Mouse (Mus musculus): ENCODE results near the gene Mymx.

The Mymx gene

GRCm38 (mm10) chr17:45612008-45612407 is 10.1 kb upstream of the Mymx start:
- no peak for DNase-seq (ENCODE audit: inconsistent age in 2 of 2, low spot score in 1 of 2)

DNA sequence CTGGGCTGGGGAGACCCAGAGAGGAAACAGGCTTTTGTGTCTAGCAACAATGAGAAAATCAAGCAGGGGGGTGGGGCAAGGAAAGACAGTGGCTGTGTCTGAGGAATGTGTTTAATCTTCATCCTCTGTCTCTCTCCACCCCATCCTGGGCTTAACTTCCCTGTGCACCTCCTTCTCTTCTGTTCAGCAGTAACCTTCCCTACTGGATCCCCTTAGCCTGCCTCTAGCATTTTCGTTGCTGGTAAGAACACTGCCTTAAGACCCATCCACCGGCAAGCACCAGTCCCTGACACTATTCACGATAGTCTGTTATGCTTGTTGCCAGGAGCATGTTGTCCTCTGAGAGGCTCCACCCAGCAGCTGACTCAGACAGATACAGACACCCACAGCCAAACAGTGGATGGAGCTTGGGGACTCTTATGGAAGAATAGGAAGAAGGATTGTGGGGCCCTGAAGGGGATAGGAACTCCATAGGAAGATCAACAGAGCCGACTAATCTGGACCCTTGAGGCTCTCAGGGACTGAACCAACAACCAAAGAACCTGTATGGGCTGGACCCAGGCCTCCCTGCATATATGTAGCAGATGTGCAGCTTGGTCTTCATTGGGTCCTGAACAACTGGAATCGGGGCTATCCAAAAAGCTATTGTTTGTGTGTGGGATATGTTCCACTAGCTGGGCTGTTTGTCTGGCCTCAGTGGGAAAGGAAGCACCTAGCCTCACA is 8.4 kb upstream of the Mymx start:
- peak in 1 of 2 experiments; percentile 80 for DNase-seq (ENCODE audit: inconsistent age in 2 of 2, low spot score in 1 of 2)

DNA sequence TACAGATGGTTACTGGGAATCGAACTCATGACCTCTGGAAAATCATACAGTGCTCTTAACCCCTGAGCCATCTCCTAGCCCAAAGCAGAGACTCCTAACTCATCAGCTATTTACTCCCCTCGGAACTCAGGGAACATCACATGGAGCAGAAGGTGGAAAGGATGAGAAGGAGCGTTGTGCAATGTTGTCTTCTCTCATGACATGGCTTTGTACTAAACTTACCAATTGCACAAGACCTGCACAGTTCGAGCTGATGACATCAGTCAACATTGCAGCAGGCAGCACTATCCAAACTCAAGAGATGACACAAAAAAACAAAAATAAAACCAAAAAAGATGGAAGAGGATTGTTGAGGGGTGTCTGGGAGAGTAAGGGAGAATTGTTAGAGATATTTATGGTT is 6.5 kb upstream of the Mymx start:
- DNase-seq (ENCODE audit: inconsistent age in 2 of 2, low spot score in 1 of 2) = no peak

DNA sequence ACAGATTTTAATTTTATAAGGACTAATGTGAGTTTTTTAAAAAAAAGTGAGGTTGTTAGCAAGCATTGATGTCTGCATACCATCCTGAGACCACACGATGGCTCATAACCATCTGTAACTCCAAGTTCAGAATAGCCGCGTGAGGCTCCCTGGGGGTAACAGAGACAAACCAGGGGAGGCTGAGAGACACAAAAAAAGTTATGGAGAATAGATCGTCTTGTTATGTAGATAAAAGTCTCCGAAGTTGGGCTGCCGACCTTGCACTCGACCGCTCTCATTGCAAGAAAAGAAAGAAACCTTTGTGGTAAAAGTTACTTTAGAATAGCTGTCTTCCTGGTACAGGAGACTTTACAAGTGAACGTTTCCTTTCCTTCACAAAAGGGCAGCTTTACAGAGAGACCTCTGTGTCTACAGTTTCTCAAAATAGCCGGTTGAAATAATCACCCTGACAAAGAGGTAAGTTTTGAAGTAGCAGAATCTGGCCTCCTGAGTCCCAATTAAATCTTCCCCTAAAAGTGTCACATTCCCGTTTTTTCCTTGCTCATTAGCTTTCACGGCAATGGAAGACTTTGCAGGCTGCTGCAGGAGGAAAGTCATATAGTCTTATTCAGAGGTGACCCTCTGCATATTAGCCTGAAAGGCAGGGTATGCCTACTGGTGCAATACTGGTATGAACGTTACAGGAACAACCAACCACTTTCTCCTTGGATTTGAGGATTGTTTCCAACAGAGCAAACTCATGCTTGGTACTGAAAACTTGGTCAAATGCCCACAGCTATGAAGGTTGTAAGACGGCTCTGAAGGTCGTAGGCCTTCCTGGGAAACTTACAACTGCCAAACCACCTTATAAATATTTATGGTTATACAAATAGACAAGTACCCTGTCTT is 5.3 kb upstream of the Mymx start:
- DNase-seq (ENCODE audit: inconsistent age in 2 of 2, low spot score in 1 of 2) = no peak

- DNase-seq (ENCODE audit: inconsistent age in 2 of 2, low spot score in 1 of 2) = no peak
These were observed 1.1 kb upstream of the Mymx start for GRCm38 (mm10) chr17:45602984-45603383.

DNA sequence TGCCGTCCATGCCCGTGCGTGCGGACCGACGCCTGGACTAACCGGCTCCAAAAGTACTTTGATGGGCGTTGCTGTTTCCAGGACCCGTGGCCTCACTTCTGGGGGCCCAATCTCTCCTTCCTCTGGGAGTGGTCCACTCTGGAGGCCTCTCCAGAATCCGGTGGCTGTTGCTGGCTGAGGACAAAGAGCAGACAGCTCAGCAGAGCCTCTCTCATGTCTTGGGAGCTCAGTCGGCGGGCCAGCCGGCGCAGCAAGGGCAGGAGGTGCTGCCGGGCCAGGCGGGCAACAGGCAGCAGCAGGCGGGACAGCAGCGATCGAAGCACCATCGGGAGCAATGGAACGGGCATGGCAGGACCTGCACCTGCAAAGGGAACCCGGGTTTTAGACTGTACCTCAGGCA is 577 bp downstream of the Mymx start:
- peak in 1 of 2 experiments; percentile 43 for DNase-seq (ENCODE audit: inconsistent age in 2 of 2, low spot score in 1 of 2)

DNA sequence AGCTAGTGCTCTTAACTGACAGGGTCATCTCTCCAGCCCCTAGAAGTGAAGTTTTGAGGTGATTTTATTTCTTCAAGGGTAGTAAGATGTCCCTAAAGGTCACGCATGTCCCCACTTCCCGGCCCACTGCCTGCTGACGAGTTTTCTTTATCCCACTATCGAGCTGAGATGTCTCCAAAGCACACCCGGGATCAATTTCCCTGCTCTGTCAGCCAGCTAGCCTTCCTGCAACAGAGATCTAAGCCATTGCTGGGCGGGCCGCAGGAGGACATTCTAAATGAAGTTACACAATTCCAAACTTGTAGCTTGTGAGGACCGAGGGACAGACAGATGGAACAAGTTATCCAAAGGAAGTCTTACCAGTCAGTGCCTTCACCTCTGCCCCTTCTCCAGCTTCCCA is 1.6 kb downstream of the Mymx start:
- no peak for DNase-seq (ENCODE audit: inconsistent age in 2 of 2, low spot score in 1 of 2)

GRCm38 (mm10) chr17:45599446-45600242 is 2.3 kb downstream of the Mymx start, which contains the start of gene Slc29a1:
TSS of gene Slc29a1 (minus strand) at chr17:45599606.
- DNase-seq (ENCODE audit: inconsistent age in 2 of 2, low spot score in 1 of 2) = peak; percentile 83 to 88

- DNase-seq (ENCODE audit: inconsistent age in 2 of 2, low spot score in 1 of 2) = peak in 1 of 2 experiments; percentile 40
These were observed 3.0 kb downstream of the Mymx start for GRCm38 (mm10) chr17:45598891-45599290.

- DNase-seq (ENCODE audit: inconsistent age in 2 of 2, low spot score in 1 of 2) = peak in 1 of 2 experiments; percentile 49
These were observed 3.5 kb downstream of the Mymx start for GRCm38 (mm10) chr17:45598376-45598775.

- peak in 1 of 2 experiments; percentile 72 for DNase-seq (ENCODE audit: inconsistent age in 2 of 2, low spot score in 1 of 2)
These were observed 4.1 kb downstream of the Mymx start for GRCm38 (mm10) chr17:45597787-45598186.

DNA sequence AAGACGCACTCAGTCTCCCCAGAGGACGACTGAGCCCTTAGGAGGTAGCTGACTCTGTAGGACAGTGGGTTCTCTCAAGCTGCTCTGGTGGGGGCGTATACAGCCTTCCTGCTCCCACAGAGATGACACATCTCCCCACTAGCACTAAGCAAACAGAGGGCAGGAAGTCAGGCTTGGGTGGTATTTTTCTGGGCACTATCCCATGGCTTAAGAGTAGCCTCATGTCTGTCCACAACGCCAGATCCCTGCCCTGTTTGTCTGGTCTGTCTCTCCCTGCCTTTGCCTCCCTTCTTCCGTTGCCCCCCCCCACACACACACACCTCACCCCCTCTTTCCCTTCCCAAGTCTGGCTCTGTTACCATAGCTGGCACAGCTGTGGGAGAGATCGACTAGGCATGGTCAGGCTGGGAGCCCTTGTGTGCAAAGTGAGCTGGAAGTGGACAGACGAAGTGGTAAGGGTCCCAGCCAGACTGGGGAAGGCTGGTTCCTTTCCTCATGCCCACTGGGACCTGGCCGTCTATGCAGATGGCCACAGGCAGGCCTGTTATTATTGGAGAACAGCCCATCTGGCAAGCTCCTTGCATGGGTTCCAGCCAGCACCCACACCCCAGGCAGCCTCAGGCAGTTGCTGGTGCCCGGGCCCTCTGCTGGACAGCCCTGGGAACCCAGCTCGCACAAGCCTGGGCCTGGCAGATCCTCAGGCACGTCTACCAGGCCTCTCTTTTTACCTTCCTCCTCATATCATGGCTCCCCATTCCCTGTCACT is 5.1 kb downstream of the Mymx start:
- DNase-seq (ENCODE audit: inconsistent age in 2 of 2, low spot score in 1 of 2) = peak; percentile 88 to 95

DNA sequence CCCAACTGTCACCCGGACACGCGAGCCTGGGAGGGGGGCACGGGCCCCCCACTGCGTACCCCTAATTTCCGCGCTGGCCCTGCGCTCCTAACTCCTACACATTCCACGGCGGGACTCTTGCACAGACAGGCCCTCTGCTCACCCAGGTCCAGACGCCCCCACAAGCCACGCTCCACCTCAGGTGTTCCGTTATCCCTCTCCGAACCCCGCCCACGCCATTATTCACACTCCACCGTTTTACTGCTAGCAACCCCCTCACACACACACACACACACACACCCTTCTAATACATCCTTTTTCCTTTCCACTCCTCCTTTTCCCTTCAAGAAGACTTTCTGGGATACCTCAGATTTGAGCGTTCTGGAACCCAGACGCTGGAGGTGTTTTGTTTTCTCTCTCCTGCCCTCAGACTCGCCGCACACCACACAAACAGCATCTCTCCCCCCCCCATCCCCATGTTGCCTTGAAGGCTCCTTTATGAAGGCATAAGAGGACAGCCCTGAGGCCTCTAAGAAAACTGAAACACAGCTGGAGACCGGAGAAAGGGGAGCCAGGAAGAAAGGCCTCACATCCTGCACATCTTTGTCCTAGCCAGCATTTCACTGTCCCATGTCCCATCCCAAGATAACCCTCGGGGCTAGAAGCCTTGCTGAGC is 6.0 kb downstream of the Mymx start:
- DNase-seq (ENCODE audit: inconsistent age in 2 of 2, low spot score in 1 of 2) = no peak

DNA sequence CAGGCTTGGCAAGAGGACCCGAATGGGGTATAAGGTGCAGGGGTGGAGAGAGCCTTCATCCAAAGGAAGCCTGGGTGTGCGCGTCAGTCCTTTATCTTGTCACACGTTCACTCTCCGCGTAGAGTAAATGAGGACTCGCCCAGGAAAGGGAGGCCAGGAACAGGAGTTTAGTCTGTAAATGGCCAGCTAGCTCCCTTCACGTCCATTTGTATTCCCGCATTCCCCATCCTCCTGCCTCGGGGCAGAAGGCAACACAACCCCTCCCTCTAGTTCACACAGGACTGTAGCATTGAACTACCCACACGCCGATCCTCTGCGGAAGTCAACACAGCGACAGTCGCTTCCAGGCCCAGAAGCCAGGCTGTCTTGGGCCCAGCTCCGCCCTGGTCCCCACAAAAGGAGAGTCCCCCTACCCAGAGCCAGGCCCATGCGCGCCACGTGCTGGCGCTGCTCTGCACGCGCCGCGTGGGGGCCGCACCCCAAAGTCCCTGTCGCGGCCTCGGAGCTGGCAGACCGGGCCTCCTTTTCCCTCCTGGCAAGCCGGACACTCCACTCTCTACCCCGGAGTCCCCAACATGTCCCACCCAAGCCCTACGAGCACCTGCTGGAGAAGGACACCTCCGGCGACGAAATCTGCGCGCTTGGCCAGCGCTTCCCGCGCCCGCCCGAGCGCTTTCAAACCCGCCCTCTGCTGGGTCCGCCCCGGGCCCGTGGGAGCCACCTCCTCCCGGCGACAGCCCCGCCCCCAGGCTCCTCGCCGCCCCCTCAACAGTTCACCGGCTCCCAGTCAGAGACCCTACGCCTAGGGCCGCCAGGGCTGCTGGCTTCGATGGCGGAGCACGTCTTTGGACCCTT is 6.8 kb downstream of the Mymx start:
- peak; percentile 89 to 93 for DNase-seq (ENCODE audit: inconsistent age in 2 of 2, low spot score in 1 of 2)

- DNase-seq (ENCODE audit: inconsistent age in 2 of 2, low spot score in 1 of 2) = peak in 1 of 2 experiments; percentile 54
These were observed 7.7 kb downstream of the Mymx start for GRCm38 (mm10) chr17:45594195-45594594.

GRCm38 (mm10) chr17:45593479-45593878 is 8.4 kb downstream of the Mymx start:
- peak; percentile 47 to 68 for DNase-seq (ENCODE audit: inconsistent age in 2 of 2, low spot score in 1 of 2)

DNA sequence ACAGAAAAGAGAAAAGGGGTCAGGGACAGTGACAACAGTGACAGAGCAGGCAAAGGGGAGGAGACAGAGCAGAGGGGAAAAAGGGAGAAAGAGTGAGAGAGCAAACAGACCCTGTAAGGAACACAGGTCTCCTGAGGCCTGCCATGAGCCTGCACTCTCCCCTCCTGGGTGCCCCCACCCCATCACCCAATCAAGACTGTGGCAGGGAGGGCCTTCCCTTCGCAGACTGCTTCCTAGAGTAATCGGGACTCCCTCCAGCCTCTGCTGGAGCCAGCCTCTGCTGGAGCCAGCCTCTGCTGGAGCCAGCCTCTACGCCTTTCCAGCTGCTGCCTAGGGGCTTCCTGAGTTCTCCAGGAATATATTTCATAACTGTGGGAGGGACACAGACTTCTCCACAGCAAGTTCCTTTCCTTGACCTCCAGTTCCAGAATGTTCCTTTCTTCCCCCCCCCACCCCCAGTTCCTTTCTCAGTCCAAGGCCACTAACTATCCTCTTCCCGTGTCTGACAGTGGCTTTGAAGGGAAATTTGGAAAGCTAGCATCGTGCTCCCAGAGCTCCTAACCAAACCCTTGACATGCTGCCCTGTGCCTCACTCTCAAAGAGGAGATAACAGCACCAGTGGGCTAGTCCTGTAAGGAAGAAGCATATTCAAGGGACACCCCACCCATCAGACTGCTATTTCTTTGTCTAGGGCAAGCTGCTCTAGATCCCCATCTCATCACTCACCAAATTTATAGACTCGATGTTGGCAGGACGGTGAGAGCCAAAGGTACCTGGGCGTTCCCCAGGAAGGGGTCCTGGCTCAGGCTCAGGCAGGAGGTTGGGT is 9.1 kb downstream of the Mymx start:
- peak; percentile 71 to 88 for DNase-seq (ENCODE audit: inconsistent age in 2 of 2, low spot score in 1 of 2)

All from adrenal gland, adult (tissue).